Mouse (Mus musculus): ENCODE measurements at regions not wholly inside any gene's neighbourhood (a gene's known extent, or its start where the extent isn't known, plus 50 kb on each side); places are given as distances from the start of the nearest gene placed in this dataset.

GRCm38 (mm10) chr4:95193028-95193427 lies 141.0 kb upstream of the Jun start:
- no peak for TF ChIP-seq CTCF (IDR thresholded peaks at IDR 0.05; ENCODE audit: borderline replicate concordance, control insufficient read depth, extremely low read depth, insufficient read depth, low read length, poor library complexity)
- TF ChIP-seq POLR2A (IDR thresholded peaks at IDR 0.05; ENCODE audit: control insufficient read depth, extremely low read depth, insufficient read depth, low read length, poor library complexity) = no peak
